Mouse (Mus musculus): ENCODE results near the gene C2cd5. TPM values are rescaled to one million over a fixed set of nuclear protein-coding genes. Genes with fewer than 3 reads are reported as not detected.

Gene C2cd5
- polyA plus RNA-seq, 1 experiment from 2014 or later = 22.8 TPM

DNA sequence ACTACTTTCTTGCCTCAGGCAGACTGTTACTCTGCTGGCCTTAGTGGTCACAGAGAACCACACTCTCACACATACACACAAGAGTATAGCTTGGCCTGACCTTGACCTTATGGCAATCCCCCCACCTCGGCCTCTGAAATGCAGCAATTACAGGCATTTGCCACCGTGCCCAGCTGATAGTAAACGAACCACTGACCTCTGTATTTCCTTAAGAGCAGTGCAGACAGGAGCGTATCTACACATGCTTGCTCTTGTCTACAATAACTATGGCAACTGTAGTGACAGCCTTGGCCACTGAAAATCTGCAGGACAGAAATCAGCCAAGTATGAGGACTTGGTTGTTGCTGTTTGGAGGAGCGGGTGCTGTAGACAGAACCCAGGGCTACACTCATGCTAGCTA is 37.4 kb upstream of the C2cd5 start:
- H3K36me3 ChIP-seq = no peaks in the 10 kb centered on the region
- no peak overlapping the region for H3K4me3 ChIP-seq (replicated peaks)
- no peak for ATAC-seq (ENCODE audit: insufficient read depth, low FRiP score, low read depth)
- H3K4me2 ChIP-seq = no peak overlapping the region
- H3K27ac ChIP-seq = no peak overlapping the region
- H3K4me1 ChIP-seq = no peaks in the 10 kb centered on the region
- 46% methylated on average over 5 of the region's 5 CpGs for WGBS
- H3K27me3 ChIP-seq (replicated peaks) = no peaks in the 10 kb centered on the region
- H3K9me3 ChIP-seq = no peaks in the 10 kb centered on the region
- no peak overlapping the region for H3K9ac ChIP-seq

DNA sequence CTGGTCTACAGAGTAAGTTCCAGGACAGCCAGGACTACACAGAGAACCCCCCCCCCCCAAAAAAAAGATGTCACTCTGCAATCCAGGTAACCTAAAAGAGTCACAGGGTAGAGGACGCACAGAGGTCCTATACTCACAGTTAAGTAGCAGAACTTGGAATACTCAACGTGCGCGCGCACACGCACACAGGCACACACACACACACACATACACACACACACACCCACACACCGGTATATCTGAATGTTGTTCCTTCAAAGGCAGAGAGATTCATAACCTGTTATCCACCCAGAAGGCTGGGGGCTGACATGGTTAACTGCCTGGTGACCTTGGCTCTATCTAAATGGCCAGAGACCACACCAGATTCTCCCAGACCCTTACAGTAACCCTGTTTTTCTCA is 36.7 kb upstream of the C2cd5 start:
- Histone ChIP-seq H3K9ac (no peak overlapping the region), H3K36me3 (no peaks in the 10 kb centered on the region), H3K4me2 (no peak overlapping the region), H3K27ac (no peak overlapping the region), H3K27me3 (replicated peaks) (no peaks in the 10 kb centered on the region), H3K9me3 (no peaks in the 10 kb centered on the region), H3K4me3 (replicated peaks) (no peak overlapping the region), H3K4me1 (no peaks in the 10 kb centered on the region)
- no peak for ATAC-seq (ENCODE audit: insufficient read depth, low FRiP score, low read depth)
- 95% methylated on average over 7 of the region's 7 CpGs for WGBS

DNA sequence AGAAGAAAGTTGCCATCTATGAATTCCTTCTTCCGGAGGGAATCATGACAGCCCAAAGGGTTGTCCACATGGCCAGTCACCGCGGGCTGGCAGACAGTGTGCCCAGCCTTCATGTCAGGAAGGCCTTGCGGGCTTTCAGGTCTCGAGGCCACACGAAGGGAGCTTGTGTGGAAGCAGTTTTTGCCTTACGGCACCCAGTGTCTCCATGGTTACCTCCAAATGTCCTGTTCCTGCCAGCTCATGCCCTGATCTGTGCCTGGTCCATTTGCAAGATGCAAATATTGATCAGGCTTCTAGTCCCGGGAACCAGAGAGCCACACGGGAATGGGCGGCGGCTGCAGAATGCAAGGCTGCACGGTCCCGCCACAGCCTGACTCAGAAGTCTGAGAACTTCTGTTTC is 35.2 kb upstream of the C2cd5 start:
- no peak overlapping the region for H3K4me2 ChIP-seq
- H3K9ac ChIP-seq = no peak overlapping the region
- H3K4me1 ChIP-seq = no peaks in the 10 kb centered on the region
- no peaks in the 10 kb centered on the region for H3K36me3 ChIP-seq
- no peaks in the 10 kb centered on the region for H3K9me3 ChIP-seq
- 79% methylated on average over 13 of the region's 13 CpGs for WGBS
- H3K27ac ChIP-seq = no peak overlapping the region
- no peak overlapping the region for H3K4me3 ChIP-seq (replicated peaks)
- H3K27me3 ChIP-seq (replicated peaks) = no peaks in the 10 kb centered on the region
- no peak for ATAC-seq (ENCODE audit: insufficient read depth, low FRiP score, low read depth)

DNA sequence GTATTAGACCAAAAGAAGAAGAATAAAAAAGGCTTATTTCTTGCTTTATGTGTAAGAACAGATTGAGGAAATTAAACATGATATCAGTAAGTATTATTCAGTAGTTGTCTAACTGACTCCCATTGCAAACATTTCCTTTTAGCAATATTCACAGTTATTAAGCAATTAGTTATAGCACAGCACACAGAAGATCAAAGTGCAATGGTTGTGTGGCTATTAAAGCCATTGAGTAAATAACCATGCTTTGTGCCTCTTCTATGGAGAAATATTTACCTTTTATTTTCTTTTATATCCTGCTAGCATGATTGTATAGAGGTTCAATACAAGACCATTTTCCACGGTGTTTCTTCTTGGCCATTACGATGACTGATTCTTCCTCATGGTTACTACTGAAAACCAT is 33.2 kb upstream of the C2cd5 start:
- WGBS = 69% methylated on average over 2 of the region's 2 CpGs
- H3K36me3 ChIP-seq = no peaks in the 10 kb centered on the region
- no peak overlapping the region for H3K4me2 ChIP-seq
- H3K9me3 ChIP-seq = no peaks in the 10 kb centered on the region
- H3K27ac ChIP-seq = no peak overlapping the region
- H3K4me3 ChIP-seq (replicated peaks) = no peak overlapping the region
- ATAC-seq (ENCODE audit: insufficient read depth, low FRiP score, low read depth) = no peak
- H3K9ac ChIP-seq = no peak overlapping the region
- H3K4me1 ChIP-seq = no peaks in the 10 kb centered on the region
- no peaks in the 10 kb centered on the region for H3K27me3 ChIP-seq (replicated peaks)

DNA sequence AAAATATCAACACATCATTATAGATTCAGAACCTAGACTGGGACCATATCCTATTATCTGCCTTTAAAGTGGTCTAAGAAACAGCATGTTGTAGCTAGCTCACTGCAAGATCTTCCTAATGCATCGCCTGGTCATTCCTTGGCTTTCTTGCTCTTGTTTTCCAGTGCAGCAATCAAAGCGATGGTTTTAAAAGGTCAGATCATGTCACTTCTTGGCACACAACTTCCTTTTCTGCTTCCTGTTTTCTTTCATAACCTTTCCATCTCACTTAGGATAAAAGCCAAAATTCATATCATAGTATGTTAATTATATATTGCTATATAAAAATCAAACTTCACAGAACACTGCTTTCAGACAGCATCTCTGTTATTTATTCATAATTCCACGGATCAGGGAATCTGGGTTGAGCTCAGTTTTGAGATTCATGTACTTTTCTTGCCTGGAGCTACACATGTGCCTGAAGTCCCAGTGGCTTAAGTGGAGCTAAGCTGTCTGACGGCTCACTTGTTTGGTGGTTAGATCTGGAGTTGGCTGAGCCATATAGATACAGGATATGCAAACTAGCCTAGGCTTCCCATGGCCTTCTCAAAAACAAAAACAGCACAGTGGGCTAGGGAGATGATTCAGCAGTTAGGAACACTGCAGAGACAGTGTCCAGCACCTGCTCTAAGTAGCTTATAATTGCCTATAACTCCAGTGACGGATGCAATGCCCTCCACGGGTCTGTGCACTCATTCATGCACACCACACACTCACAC is 32.1 kb upstream of the C2cd5 start:
- 69% methylated on average over 6 of the region's 6 CpGs for WGBS
- Histone ChIP-seq H3K27me3 (replicated peaks) (no peaks in the 10 kb centered on the region), H3K4me3 (replicated peaks) (no peak overlapping the region), H3K9me3 (no peaks in the 10 kb centered on the region), H3K36me3 (no peaks in the 10 kb centered on the region), H3K9ac (no peak overlapping the region), H3K4me1 (no peaks in the 10 kb centered on the region), H3K4me2 (no peak overlapping the region), H3K27ac (no peak overlapping the region)
- no peak for ATAC-seq (ENCODE audit: insufficient read depth, low FRiP score, low read depth)

DNA sequence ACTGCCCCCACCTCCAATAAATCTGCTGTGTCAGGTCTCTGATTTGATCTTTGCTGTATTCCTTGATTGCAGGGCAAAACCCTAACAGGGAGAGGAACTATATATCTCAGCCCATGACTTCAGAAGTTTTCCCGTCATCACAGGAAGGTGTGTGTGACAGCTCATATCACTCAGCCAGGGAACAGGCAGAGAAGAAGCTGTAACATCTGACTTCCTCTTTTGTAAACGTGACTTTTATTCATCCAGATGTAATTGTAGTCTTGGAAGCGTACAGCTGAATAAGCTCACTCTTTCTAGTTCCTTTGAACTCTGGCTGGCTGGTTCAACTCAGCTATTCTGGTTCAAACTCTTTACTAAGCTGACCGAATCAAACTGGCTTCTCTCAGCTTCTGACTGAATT is 30.5 kb upstream of the C2cd5 start:
- Histone ChIP-seq H3K4me3 (replicated peaks) (no peak overlapping the region), H3K36me3 (no peaks in the 10 kb centered on the region), H3K4me2 (no peak overlapping the region), H3K27me3 (replicated peaks) (no peaks in the 10 kb centered on the region), H3K9me3 (no peaks in the 10 kb centered on the region), H3K9ac (no peak overlapping the region), H3K27ac (no peak overlapping the region), H3K4me1 (no peaks in the 10 kb centered on the region)
- WGBS = 73% methylated on average over 4 of the region's 4 CpGs
- no peak for ATAC-seq (ENCODE audit: insufficient read depth, low FRiP score, low read depth)

DNA sequence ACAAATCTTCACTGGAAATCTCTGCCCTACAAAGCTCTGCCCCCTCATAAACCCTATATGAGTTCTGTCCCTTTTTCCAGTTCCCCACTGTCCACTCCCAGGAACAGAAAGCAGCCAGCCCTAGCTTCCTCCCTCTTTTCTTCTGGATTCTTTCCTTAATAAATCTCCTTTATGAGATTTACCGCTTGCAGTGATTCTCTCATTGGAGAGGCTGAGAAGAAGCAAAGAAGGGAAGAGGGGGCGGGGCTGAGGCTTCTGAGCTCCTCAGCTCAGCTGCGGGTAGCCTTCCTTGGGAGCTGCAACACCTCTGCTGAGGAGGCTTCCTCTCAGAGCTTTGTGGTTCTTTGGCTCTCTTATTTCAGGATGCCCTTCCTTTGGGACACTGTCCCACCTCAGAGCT is 30.0 kb upstream of the C2cd5 start:
- H3K27ac ChIP-seq = no peak overlapping the region
- ATAC-seq (ENCODE audit: insufficient read depth, low FRiP score, low read depth) = no peak
- H3K4me2 ChIP-seq = no peak overlapping the region
- no peaks in the 10 kb centered on the region for H3K4me1 ChIP-seq
- no peaks in the 10 kb centered on the region for H3K36me3 ChIP-seq
- WGBS = 85% methylated on average over 3 of the region's 3 CpGs
- no peaks in the 10 kb centered on the region for H3K27me3 ChIP-seq (replicated peaks)
- H3K9ac ChIP-seq = no peak overlapping the region
- no peak overlapping the region for H3K4me3 ChIP-seq (replicated peaks)
- H3K9me3 ChIP-seq = no peaks in the 10 kb centered on the region

DNA sequence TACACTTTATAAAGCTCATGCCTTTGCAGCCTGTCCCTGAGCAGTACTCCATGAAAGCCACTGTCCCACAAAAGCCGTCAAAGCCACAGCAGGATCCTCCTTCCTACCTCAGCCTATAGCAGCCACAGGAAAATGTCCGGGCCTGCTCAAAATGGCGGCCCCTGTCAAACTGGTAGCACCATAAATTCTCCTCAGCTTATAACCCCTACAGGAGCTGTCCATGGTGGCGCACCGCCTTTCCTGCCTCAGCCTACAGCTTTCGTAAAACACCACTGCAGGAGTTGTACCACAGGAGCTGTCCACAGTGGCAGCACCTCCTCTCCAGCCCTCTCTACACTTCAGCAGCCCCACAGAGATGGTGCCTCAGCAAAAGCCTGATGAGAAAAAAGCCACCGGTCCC is 29.5 kb upstream of the C2cd5 start:
- Histone ChIP-seq H3K9ac (no peak overlapping the region), H3K4me2 (no peak overlapping the region), H3K9me3 (no peaks in the 10 kb centered on the region), H3K36me3 (no peaks in the 10 kb centered on the region), H3K4me1 (no peaks in the 10 kb centered on the region), H3K27ac (no peak overlapping the region), H3K4me3 (replicated peaks) (no peak overlapping the region), H3K27me3 (replicated peaks) (no peaks in the 10 kb centered on the region)
- 87% methylated on average over 7 of the region's 7 CpGs for WGBS
- ATAC-seq (ENCODE audit: insufficient read depth, low FRiP score, low read depth) = no peak

DNA sequence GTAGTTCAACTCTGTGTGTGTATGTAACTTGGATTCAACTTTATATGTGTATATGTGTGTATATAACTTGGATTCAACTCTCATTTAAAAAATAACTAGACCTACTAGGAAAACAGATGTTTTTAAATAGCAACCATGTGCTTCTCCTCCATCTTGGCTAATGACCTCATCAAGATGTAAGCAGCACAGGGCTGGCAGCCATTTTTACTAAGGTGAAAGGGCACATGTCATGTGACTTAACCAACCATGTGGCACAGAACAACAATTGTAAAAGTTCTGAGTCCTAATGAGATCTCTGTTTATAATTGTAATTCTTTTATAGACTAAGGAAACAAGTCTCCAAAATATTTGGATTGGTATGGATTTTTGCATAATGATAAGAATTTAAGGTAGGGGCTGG is 25.8 kb upstream of the C2cd5 start:
- Histone ChIP-seq H3K4me1 (no peaks in the 10 kb centered on the region), H3K27me3 (replicated peaks) (no peaks in the 10 kb centered on the region), H3K4me2 (no peak overlapping the region), H3K27ac (no peak overlapping the region), H3K9ac (no peak overlapping the region), H3K4me3 (replicated peaks) (no peak overlapping the region), H3K36me3 (no peaks in the 10 kb centered on the region), H3K9me3 (no peaks in the 10 kb centered on the region)
- no peak for ATAC-seq (ENCODE audit: insufficient read depth, low FRiP score, low read depth)

DNA sequence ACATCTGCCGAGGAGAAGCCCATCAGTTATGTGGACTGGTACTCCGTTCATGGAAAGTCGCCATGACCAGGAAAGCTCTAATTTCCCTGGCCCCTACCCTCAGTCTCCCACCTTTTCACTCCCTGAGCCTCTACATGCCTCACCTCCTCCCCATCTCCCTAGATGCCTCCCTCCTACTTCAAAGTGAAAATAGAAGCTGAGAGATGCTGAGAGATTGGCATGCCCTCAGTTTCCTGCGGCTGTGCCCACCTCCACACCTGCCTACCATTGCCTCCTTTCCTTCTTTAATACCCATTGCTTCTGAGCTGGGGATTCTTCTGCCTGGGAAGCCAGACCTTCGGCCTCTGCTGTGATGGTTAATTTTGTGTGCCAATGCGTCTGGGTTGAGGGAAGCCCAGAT is 19.4 kb upstream of the C2cd5 start:
- Histone ChIP-seq H3K36me3 (no peaks in the 10 kb centered on the region), H3K4me1 (no peaks in the 10 kb centered on the region), H3K27ac (no peak overlapping the region), H3K27me3 (replicated peaks) (no peaks in the 10 kb centered on the region), H3K9ac (no peak overlapping the region), H3K9me3 (no peaks in the 10 kb centered on the region), H3K4me3 (replicated peaks) (no peak overlapping the region), H3K4me2 (no peak overlapping the region)
- WGBS = 87% methylated on average over 6 of the region's 6 CpGs
- no peak for ATAC-seq (ENCODE audit: insufficient read depth, low FRiP score, low read depth)

DNA sequence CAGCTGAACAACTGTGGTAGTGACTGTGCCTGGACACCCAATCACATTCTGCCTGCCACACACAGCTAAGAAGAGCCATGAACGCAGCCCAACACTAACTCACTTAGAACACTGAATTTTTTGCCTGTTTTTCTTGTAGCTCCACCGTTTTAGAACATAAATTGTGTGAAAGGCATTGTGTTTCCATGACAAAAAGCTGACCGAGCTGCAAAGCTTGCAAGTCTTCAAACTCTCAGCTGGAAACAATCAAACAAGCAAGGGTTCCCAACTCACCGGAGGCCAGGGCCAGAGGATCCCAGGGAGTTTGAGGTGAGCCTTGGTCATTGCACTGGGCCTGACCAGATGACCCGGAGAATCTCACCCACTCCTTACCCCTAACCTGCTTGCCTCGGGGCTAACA is 16.8 kb upstream of the C2cd5 start:
- no peak overlapping the region for H3K4me2 ChIP-seq
- ATAC-seq (ENCODE audit: insufficient read depth, low FRiP score, low read depth) = no peak
- WGBS = 63% methylated on average over 6 of the region's 6 CpGs

DNA sequence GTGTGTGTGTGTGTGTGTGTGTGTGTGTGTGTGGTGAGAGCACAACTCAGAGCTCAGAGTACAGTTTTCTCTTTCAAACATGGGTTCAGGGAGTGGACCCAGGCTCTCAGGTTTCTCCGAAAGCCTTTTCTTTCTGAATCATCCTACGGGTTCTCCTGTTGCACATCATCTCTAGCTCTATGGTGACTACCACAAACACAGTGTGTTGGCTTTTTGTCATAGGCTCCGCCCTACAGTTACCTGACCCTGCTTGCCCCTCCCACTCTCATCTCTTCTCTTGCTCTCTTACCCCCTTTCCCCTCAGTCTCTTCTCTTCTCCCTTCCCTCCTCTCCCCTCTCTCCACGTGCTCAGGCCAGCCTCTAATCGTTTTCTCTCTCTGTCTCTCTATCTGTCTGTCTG is 15.6 kb upstream of the C2cd5 start:
- Histone ChIP-seq H3K9ac (no peak overlapping the region), H3K27ac (no peak overlapping the region), H3K36me3 (no peaks in the 10 kb centered on the region), H3K4me2 (no peak overlapping the region), H3K9me3 (no peaks in the 10 kb centered on the region), H3K4me1 (no peaks in the 10 kb centered on the region), H3K27me3 (replicated peaks) (no peaks in the 10 kb centered on the region), H3K4me3 (replicated peaks) (no peak overlapping the region)
- 75% methylated on average over 5 of the region's 5 CpGs for WGBS
- ATAC-seq (ENCODE audit: insufficient read depth, low FRiP score, low read depth) = no peak

More for the DNA sequence above, 16.8 kb upstream of the C2cd5 start:
- H3K9ac ChIP-seq = no peak overlapping the region
- H3K9me3 ChIP-seq = no peaks in the 10 kb centered on the region
- H3K36me3 ChIP-seq = no peaks in the 10 kb centered on the region
- no peak overlapping the region for H3K27ac ChIP-seq
- no peaks in the 10 kb centered on the region for H3K4me1 ChIP-seq
- no peak overlapping the region for H3K4me3 ChIP-seq (replicated peaks)
- H3K27me3 ChIP-seq (replicated peaks) = no peaks in the 10 kb centered on the region

DNA sequence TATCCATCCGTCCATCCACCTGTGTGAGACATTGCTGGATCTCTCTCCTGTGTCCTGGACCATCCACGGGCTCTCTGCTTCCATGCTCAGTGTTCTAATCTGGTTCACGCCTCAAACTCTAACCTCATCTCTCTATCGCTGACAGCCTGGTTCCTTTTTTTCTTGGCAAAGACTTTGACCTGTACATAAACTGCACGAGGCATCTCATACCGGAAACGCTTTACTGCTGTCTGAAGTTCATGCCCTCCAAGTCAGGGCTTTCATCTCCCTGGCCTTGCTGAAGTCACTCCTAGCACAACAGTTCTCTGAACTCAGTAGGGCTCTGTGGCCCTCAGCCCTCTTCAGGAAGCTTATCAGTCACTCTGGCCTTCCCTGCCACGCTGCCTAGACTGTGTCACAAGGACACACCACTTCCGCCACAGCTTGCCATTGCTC is 15.1 kb upstream of the C2cd5 start:
- 50% methylated on average over 9 of the region's 9 CpGs for WGBS
- H3K27ac ChIP-seq = 0 out of 2 replicates have a peak overlapping the region, but pooled peaks have one; percentile 1
- H3K4me2 ChIP-seq = no peak overlapping the region
- ATAC-seq (ENCODE audit: insufficient read depth, low FRiP score, low read depth) = peak; percentile 75
- no peaks in the 10 kb centered on the region for H3K9me3 ChIP-seq
- no peaks in the 10 kb centered on the region for H3K27me3 ChIP-seq (replicated peaks)
- H3K4me3 ChIP-seq (replicated peaks) = no peak overlapping the region
- no peak overlapping the region for H3K9ac ChIP-seq
- H3K36me3 ChIP-seq = no peaks in the 10 kb centered on the region
- H3K4me1 ChIP-seq = no peaks in the 10 kb centered on the region

Measured in stomach, embryonic 15.5 days (tissue).